Comparison of ENCODE assay signal across 26 mouse cellular contexts in the genomic region with DNA sequence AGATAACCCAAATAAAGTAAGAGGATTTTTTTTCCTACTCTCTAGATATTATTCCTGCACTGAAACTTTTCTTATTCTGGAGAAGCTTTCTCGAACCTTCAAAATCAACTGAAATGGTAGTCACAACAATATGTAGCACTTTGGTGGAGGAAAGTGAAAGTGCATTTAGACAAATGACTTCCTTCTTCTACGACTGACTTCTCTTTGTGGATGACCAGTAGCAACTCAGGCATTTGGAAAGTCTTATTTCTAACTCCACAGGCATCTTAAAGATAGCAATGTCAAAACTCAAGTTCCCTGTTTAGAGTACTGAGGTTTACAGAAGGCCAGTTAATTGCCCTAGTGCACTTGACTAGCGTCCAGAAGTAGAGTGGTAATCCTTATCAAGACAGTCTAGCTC.
"Had no signal": no experiment of that assay in that cellular context is flagged by ENCODE, and none has a peak within 500 bp of the region (broad histone marks: within the 10 kb centered on the region; RNA-seq: fewer than 3 reads in every experiment).

No protein-coding gene starts in this region.

- H3K4me3 ChIP-seq: gastrocnemius, adult 2 months; heart, embryonic 10.5 days; heart, embryonic 12.5 days; hindbrain, embryonic 13.5 days; hindbrain, embryonic 15.5 days; kidney, embryonic 15.5 days; left cerebral cortex, adult 2 months; limb, embryonic 10.5 days; limb, embryonic 12.5 days; liver, embryonic 13.5 days had no signal

- H3K9me3 ChIP-seq: heart, embryonic 10.5 days; heart, embryonic 12.5 days; hindbrain, embryonic 13.5 days; hindbrain, embryonic 15.5 days; kidney, embryonic 15.5 days; limb, embryonic 10.5 days; limb, embryonic 12.5 days; liver, embryonic 13.5 days had no signal

- H3K4me1 ChIP-seq: heart, embryonic 10.5 days; heart, embryonic 12.5 days; hindbrain, embryonic 13.5 days; hindbrain, embryonic 15.5 days; kidney, embryonic 15.5 days; limb, embryonic 10.5 days; limb, embryonic 12.5 days; liver, embryonic 13.5 days had no signal

- H3K4me2 ChIP-seq: heart, embryonic 12.5 days; hindbrain, embryonic 13.5 days; hindbrain, embryonic 15.5 days; kidney, embryonic 15.5 days; limb, embryonic 12.5 days; liver, embryonic 11.5 days; liver, embryonic 13.5 days had no signal

- DNase-seq: gastrocnemius, adult 2 months; gastrocnemius, postnatal 10 days; gastrocnemius, postnatal 36 days; heart, adult 18-20 months; heart, postnatal 10 days; heart, postnatal 4 days; kidney, adult 11 months; kidney, adult 2 months; kidney, adult 9 months; kidney, postnatal 14 days; kidney, postnatal 36 days; layer of hippocampus, adult 9-11 months; liver; liver, embryonic 13.5 days had no signal

- H3K27me3 ChIP-seq: heart, embryonic 12.5 days; hindbrain, embryonic 13.5 days; hindbrain, embryonic 15.5 days; kidney, embryonic 15.5 days; limb, embryonic 12.5 days; liver, embryonic 13.5 days had no signal

- ATAC-seq: hindbrain, postnatal 0 days; intestine, embryonic 16.5 days had no signal

- H3K9ac ChIP-seq: heart, embryonic 12.5 days; hindbrain, embryonic 13.5 days; hindbrain, embryonic 15.5 days; kidney, embryonic 15.5 days; limb, embryonic 12.5 days; liver, embryonic 13.5 days had no signal

- H3K36me3 ChIP-seq: heart, embryonic 10.5 days; heart, embryonic 12.5 days; hindbrain, embryonic 13.5 days; hindbrain, embryonic 15.5 days; kidney, embryonic 15.5 days; limb, embryonic 10.5 days; limb, embryonic 12.5 days; liver, embryonic 13.5 days had no signal

- H3K27ac ChIP-seq: gastrocnemius, adult 2 months; heart, embryonic 10.5 days; hindbrain, embryonic 13.5 days; hindbrain, embryonic 15.5 days; hindbrain, postnatal 0 days; kidney, embryonic 15.5 days; kidney, postnatal 0 days; left cerebral cortex, adult 2 months; limb, embryonic 10.5 days; limb, embryonic 12.5 days; liver, embryonic 13.5 days had no signal
